ENCODE assay signal across 8 mouse cellular contexts in the genomic region with DNA sequence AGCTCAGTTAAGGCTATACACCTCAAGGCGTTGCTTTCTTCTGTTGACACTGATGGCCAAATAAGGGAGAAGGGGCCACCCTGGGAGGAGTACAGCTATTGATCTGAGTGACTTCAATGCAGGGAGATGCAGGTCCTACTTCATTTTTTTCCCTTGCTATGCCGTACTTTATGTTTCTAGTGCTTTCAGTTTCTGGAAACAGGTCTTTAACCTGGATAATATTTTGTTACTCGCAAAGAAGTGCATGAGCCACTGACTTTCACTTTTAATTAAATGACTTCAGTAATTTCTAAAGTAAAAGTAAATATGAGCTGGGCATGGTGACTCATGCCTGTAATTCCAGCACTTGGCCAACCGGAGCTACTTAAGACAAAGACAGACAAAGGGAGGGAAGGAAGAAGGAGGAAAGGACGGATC. TPM values are rescaled to one million over a fixed set of nuclear protein-coding genes. Genes with fewer than 3 reads are reported as not detected.
DNase-seq lines count a peak whose midpoint lies in the region; ATAC-seq and TF ChIP-seq lines count a peak whose summit lies in the region.

No protein-coding gene starts in this region.

- no peak for TF ChIP-seq CTCF in midbrain, postnatal 0 days (IDR thresholded peaks at IDR 0.05)

- peak overlapping the region; percentile 81 for H3K9ac ChIP-seq in heart, embryonic 11.5 days (ENCODE audit: low read depth, low read length)
- peak overlapping the region; percentile 68 for H3K9ac ChIP-seq in forebrain, embryonic 12.5 days
- H3K9ac ChIP-seq in limb, embryonic 13.5 days, result peak overlapping the region; percentile 82
- H3K9ac ChIP-seq in midbrain, postnatal 0 days (replicated peaks; ENCODE audit: low read length, poor library complexity, severe bottlenecking), result peak overlapping the region; percentile 5; the same call in 1 of the 2 replicates

- peak overlapping the region; percentile 86 for H3K27ac ChIP-seq in heart, embryonic 11.5 days (ENCODE audit: low read depth, low read length)
- peak overlapping the region; percentile 93 for H3K27ac ChIP-seq in forebrain, embryonic 12.5 days
- peak overlapping the region; percentile 81; the same call in 1 of the 2 replicates for H3K27ac ChIP-seq in limb, embryonic 13.5 days
- 0 out of 2 replicates have a peak overlapping the region, but pooled peaks have one; percentile 97 for H3K27ac ChIP-seq in midbrain, postnatal 0 days (ENCODE audit: low read depth, low read length)

- no peaks in the 10 kb centered on the region for H3K27me3 ChIP-seq in heart, embryonic 11.5 days (ENCODE audit: control insufficient read depth, insufficient read depth, low read length)
- H3K27me3 ChIP-seq in forebrain, embryonic 12.5 days, result peaks cover 4% of the 10 kb centered on the region; the same call in 1 of the 2 replicates
- no peaks in the 10 kb centered on the region for H3K27me3 ChIP-seq in limb, embryonic 13.5 days
- no peaks in the 10 kb centered on the region for H3K27me3 ChIP-seq in midbrain, postnatal 0 days (ENCODE audit: insufficient read depth, low read length)

- intact Hi-C loops in heart, postnatal 14 days (cut with DNase I), result loop anchor here (2.0 to 5.0 kb wide), 4 partner anchors 13 to 144 kb away; a partner anchor contains a TSS
- intact Hi-C loops in gastrocnemius, postnatal 14 days (cut with DNase I; ENCODE audit: low total_unique reads), result no loop called here

- H3K4me2 ChIP-seq in heart, embryonic 11.5 days, result peak overlapping the region; percentile 92
- peak overlapping the region; percentile 83 for H3K4me2 ChIP-seq in forebrain, embryonic 12.5 days
- peak overlapping the region; percentile 79 for H3K4me2 ChIP-seq in limb, embryonic 13.5 days (replicated peaks)
- H3K4me2 ChIP-seq in midbrain, postnatal 0 days (ENCODE audit: low read depth, low read length, poor library complexity, severe bottlenecking), result peak overlapping the region; percentile 66

- no peak for ATAC-seq in heart, embryonic 11.5 days (replicated peaks; ENCODE audit: insufficient number of reproducible peaks, low FRiP score, low TSS enrichment)
- peak; percentile 7; the same call in 1 of the 2 replicates for ATAC-seq in forebrain, embryonic 12.5 days (ENCODE audit: low FRiP score)
- ATAC-seq in limb, embryonic 13.5 days (ENCODE audit: low FRiP score, low read depth), result no peak
- ATAC-seq in midbrain, postnatal 0 days (ENCODE audit: low FRiP score), result no peak

- H3K36me3 ChIP-seq in heart, embryonic 11.5 days (ENCODE audit: control insufficient read depth, insufficient read depth, low read length), result no peaks in the 10 kb centered on the region
- no peaks in the 10 kb centered on the region for H3K36me3 ChIP-seq in forebrain, embryonic 12.5 days (replicated peaks)
- no peaks in the 10 kb centered on the region for H3K36me3 ChIP-seq in limb, embryonic 13.5 days
- H3K36me3 ChIP-seq in midbrain, postnatal 0 days (ENCODE audit: insufficient read depth, low read length), result no peaks in the 10 kb centered on the region

- H3K9me3 ChIP-seq in heart, embryonic 11.5 days (replicated peaks; ENCODE audit: control insufficient read depth, low read length), result no peaks in the 10 kb centered on the region
- H3K9me3 ChIP-seq in forebrain, embryonic 12.5 days, result no peaks in the 10 kb centered on the region
- H3K9me3 ChIP-seq in limb, embryonic 13.5 days, result no peaks in the 10 kb centered on the region
- H3K9me3 ChIP-seq in midbrain, postnatal 0 days (ENCODE audit: low read length), result no peaks in the 10 kb centered on the region

- no peak for DNase-seq in heart, postnatal 14 days
- DNase-seq in MN1 (ENCODE audit: low spot score), result peak; percentile 60
- no peak for DNase-seq in midbrain, postnatal 0 days (ENCODE audit: low spot score)
- no peak for DNase-seq in frontal cortex, postnatal 14 days (ENCODE audit: low spot score in 2 of 2)
- DNase-seq in gastrocnemius, postnatal 14 days, result no peak

- no peaks in the 10 kb centered on the region for H3K4me1 ChIP-seq in heart, embryonic 11.5 days (ENCODE audit: control insufficient read depth, insufficient read depth, low read length)
- peaks cover 4% of the 10 kb centered on the region; the same call in 1 of the 2 replicates for H3K4me1 ChIP-seq in forebrain, embryonic 12.5 days
- H3K4me1 ChIP-seq in limb, embryonic 13.5 days, result 0 out of 2 replicates have a peak, but pooled peaks cover 12% of the 10 kb centered on the region
- no peaks in the 10 kb centered on the region; the same call in 1 of the 2 replicates for H3K4me1 ChIP-seq in midbrain, postnatal 0 days (ENCODE audit: insufficient read depth, low read length)

- H3K4me3 ChIP-seq in heart, embryonic 11.5 days (ENCODE audit: low read depth, low read length), result peak overlapping the region; percentile 84
- peak overlapping the region; percentile 86 for H3K4me3 ChIP-seq in forebrain, embryonic 12.5 days (replicated peaks)
- H3K4me3 ChIP-seq in limb, embryonic 13.5 days, result peak overlapping the region; percentile 82
- H3K4me3 ChIP-seq in midbrain, postnatal 0 days (ENCODE audit: low read depth, low read length), result peak overlapping the region; percentile 91

- 16% methylated on average over 5 of the region's 5 CpGs for WGBS in heart, embryonic 11.5 days (ENCODE audit: insufficient replicate concordance)
- WGBS in forebrain, embryonic 12.5 days, result 27% methylated on average over 5 of the region's 5 CpGs
- WGBS in limb, embryonic 13.5 days, result 21% methylated on average over 5 of the region's 5 CpGs
- WGBS in midbrain, postnatal 0 days, result 18% methylated on average over 5 of the region's 5 CpGs

RNA-seq across cellular contexts. Expression of a gene that starts 1.0 kb away (rescaled TPM):
- 20.0 and 20.6 TPM in 2 replicates for polyA plus RNA-seq in heart, embryonic 11.5 days (2014; fragmentation: Nextera tagmentation; extraction: Ambion mirVana)
- total RNA-seq in heart, postnatal 14 days (2021), result 10 to 100 TPM in 1 of 2 experiments, 1 to 10 TPM in 1; 8.6 to 10.2 TPM
- 22.1 and 22.6 TPM in 2 replicates for polyA plus RNA-seq in forebrain, embryonic 12.5 days (2016; fragmentation: Nextera tagmentation; extraction: Ambion mirVana)
- polyA plus RNA-seq in limb, embryonic 13.5 days (2015; fragmentation: Nextera tagmentation; extraction: Ambion mirVana), result 30.9 and 31.7 TPM in 2 replicates
- total RNA-seq in midbrain, postnatal 0 days (2014; rRNA removed), result 16.2 and 24.6 TPM in 2 replicates
- polyA plus RNA-seq in midbrain, postnatal 0 days (2015; fragmentation: Nextera tagmentation; extraction: Ambion mirVana), result 77.4 and 79.7 TPM in 2 replicates
- 10 to 100 TPM; 30.2 to 36.7 TPM for total RNA-seq in gastrocnemius, postnatal 14 days (2021)

Comparison
In these comparisons a context has a peak if more than half of its experiments do, and no peak if none do; other contexts are left out.
1. H3K9ac ChIP-seq: peak in every context shown above with its lines; median percentile 82 in limb, embryonic 13.5 days; 81 in heart, embryonic 11.5 days; 68 in forebrain, embryonic 12.5 days; 5 in midbrain, postnatal 0 days.